Mouse (Mus musculus) heart, embryonic 16.5 days (tissue): ENCODE data around the gene Amh. TPM values are rescaled to one million over a fixed set of nuclear protein-coding genes. Genes with fewer than 3 reads are reported as not detected.
A peak's percentile ranks its signal among the peaks of the same experiment; 100 is the strongest.

Source experiments
- ATAC-seq: fragments of 200-750 bp; cut with Nextera tagmentation; replicated peaks from 2 replicates; pipeline ENCODE4 v1.8.0; 2017; ENCODE audit warnings: moderate number of reproducible peaks; ENCODE audit not compliant: insufficient read depth, low FRiP score; ENCODE audit errors: extremely low read depth
- H3K27ac ChIP-seq: fragments of 300-500 bp; sonication (generic); 2 replicates; pipeline ENCODE4 v1.5.1; 2014; ENCODE audit warnings: mild to moderate bottlenecking, low read length, control low read depth, moderate library complexity
- H3K27me3 ChIP-seq: fragments of 300-500 bp; sonication (generic); 2 replicates; pipeline ENCODE4 v1.6.1; 2014; ENCODE audit warnings: low read length, mixed read lengths; ENCODE audit not compliant: control insufficient read depth, insufficient read depth
- H3K36me3 ChIP-seq: fragments of 300-500 bp; sonication (generic); 2 replicates; pipeline ENCODE4 v1.6.1; 2014; ENCODE audit not compliant: control insufficient read depth, insufficient read depth
- H3K4me1 ChIP-seq: fragments of 300-500 bp; sonication (generic); 2 replicates; pipeline ENCODE4 v1.6.1; 2014; ENCODE audit warnings: low read length, mixed read lengths; ENCODE audit not compliant: control insufficient read depth, insufficient read depth
- H3K4me2 ChIP-seq: fragments of 300-500 bp; sonication (generic); 2 replicates; pipeline ENCODE4 v1.6.1; 2014; ENCODE audit warnings: low read depth, mild to moderate bottlenecking, control low read depth, low read length
- H3K4me3 ChIP-seq: fragments of 300-500 bp; sonication (generic); 2 replicates; pipeline ENCODE4 v1.5.1; 2014; ENCODE audit warnings: mild to moderate bottlenecking, control low read depth, low read length
- H3K9ac ChIP-seq: fragments of 300-500 bp; sonication (generic); 2 replicates; pipeline ENCODE4 v1.6.1; 2014; ENCODE audit warnings: low read length, control low read depth
- H3K9me3 ChIP-seq: fragments of 300-500 bp; sonication (generic); replicated peaks from 2 replicates; pipeline ENCODE4 v1.6.1; 2016; ENCODE audit warnings: low read length; ENCODE audit not compliant: control insufficient read depth
- WGBS: fragments of 180-500 bp; shearing (Covaris S2); extraction: QIAGEN DNeasy Blood & Tissue Kit; methylation state at CpG from one replicate; pipeline ENCODE4 v1.1.7; 2014; 5-methylcytosine and 5-hydroxymethylcytosine counted together
- polyA plus RNA-seq: library from polyadenylated mRNA; unstranded; fragments of >200 nt; fragmentation: Nextera tagmentation; extraction: Ambion mirVana; gene quantifications from 2 replicates; pipeline ENCODE4 v1.2.1, GENCODE M21; 2015

Amh gene
- polyA plus RNA-seq, 1 experiment from 2014 or later, result 0.13 TPM

GRCm38 (mm10) chr10:80792175-80793032 lies 12.6 kb upstream of the Amh start:
- H3K4me3 ChIP-seq, result no peak overlapping the region
- no peaks in the 10 kb centered on the region for H3K9me3 ChIP-seq
- 64% methylated on average over 41 of the region's 41 CpGs for WGBS
- H3K9ac ChIP-seq, result peak overlapping the region; percentile 17; the same call in 1 of the 2 replicates
- H3K27me3 ChIP-seq, result no peaks in the 10 kb centered on the region
- ATAC-seq, result no peak
- peaks cover 28% of the 10 kb centered on the region for H3K4me1 ChIP-seq
- peaks cover 71% of the 10 kb centered on the region for H3K36me3 ChIP-seq
- H3K27ac ChIP-seq, result peak overlapping the region; percentile 80
- H3K4me2 ChIP-seq, result peak overlapping the region; percentile 29

GRCm38 (mm10) chr10:80793033-80793784 lies 11.8 kb upstream of the Amh start:
- Histone ChIP-seq H3K36me3 (peaks cover 65% of the 10 kb centered on the region), H3K27ac (no peak overlapping the region), H3K4me1 (peaks cover 28% of the 10 kb centered on the region), H3K9me3 (no peaks in the 10 kb centered on the region), H3K4me2 (no peak overlapping the region), H3K9ac (no peak overlapping the region), H3K4me3 (no peak overlapping the region), H3K27me3 (no peaks in the 10 kb centered on the region)
- WGBS, result 90% methylated on average over 13 of the region's 13 CpGs
- no peak for ATAC-seq

- 74% methylated on average over 4 of the region's 4 CpGs for WGBS
- Histone ChIP-seq H3K36me3 (peaks cover 60% of the 10 kb centered on the region), H3K4me2 (no peak overlapping the region), H3K4me1 (peaks cover 28% of the 10 kb centered on the region), H3K9ac (no peak overlapping the region), H3K27me3 (no peaks in the 10 kb centered on the region), H3K4me3 (no peak overlapping the region), H3K9me3 (no peaks in the 10 kb centered on the region), H3K27ac (no peak overlapping the region)
- ATAC-seq, result no peak
Observed at GRCm38 (mm10) chr10:80793803-80794202, 11.2 kb upstream of the Amh start.

GRCm38 (mm10) chr10:80794750-80795149 lies 10.3 kb upstream of the Amh start:
- Histone ChIP-seq H3K4me1 (peaks cover 32% of the 10 kb centered on the region), H3K36me3 (peaks cover 52% of the 10 kb centered on the region)
- 87% methylated on average over 8 of the region's 8 CpGs for WGBS

GRCm38 (mm10) chr10:80796307-80796848 lies 8.7 kb upstream of the Amh start:
- H3K4me1 ChIP-seq, result peaks cover 29% of the 10 kb centered on the region
- H3K36me3 ChIP-seq, result peaks cover 44% of the 10 kb centered on the region
- 78% methylated on average over 9 of the region's 9 CpGs for whole genome bisulfite sequencing
- H3K9me3 ChIP-seq, result no peaks in the 10 kb centered on the region
- H3K9ac ChIP-seq, result peak overlapping the region; percentile 92; the same call in 1 of the 2 replicates
- H3K4me3 ChIP-seq, result no peak overlapping the region; the same call in 1 of the 2 replicates
- no peak overlapping the region for H3K27ac ChIP-seq
- no peaks in the 10 kb centered on the region for H3K27me3 ChIP-seq
- ATAC-seq, result no peak
- peak overlapping the region; percentile 86 for H3K4me2 ChIP-seq

More at GRCm38 (mm10) chr10:80794750-80795149, 10.3 kb upstream of the Amh start:
- Histone ChIP-seq H3K4me3 (no peak overlapping the region), H3K9me3 (no peaks in the 10 kb centered on the region), H3K27me3 (no peaks in the 10 kb centered on the region), H3K9ac (no peak overlapping the region), H3K4me2 (no peak overlapping the region), H3K27ac (no peak overlapping the region)
- no peak for ATAC-seq

- ATAC-seq, result peak; percentile 49
- Histone ChIP-seq H3K9me3 (no peaks in the 10 kb centered on the region), H3K4me3 (peak overlapping the region; percentile 82), H3K27me3 (no peaks in the 10 kb centered on the region), H3K9ac (peak overlapping the region; percentile 92), H3K27ac (peak overlapping the region; percentile 91), H3K4me1 (peaks cover 18% of the 10 kb centered on the region), H3K36me3 (peaks cover 48% of the 10 kb centered on the region), H3K4me2 (peak overlapping the region; percentile 86)
- WGBS, result 2% methylated on average over 59 of the region's 59 CpGs
Observed at GRCm38 (mm10) chr10:80797186-80798149, 7.6 kb upstream of the Amh start.

GRCm38 (mm10) chr10:80798150-80799006 lies 6.7 kb upstream of the Amh start, which contains the start of the genes Sf3a2 and Plekhj1:
Gene Sf3a2, plus strand, starts transcription at chr10:80798198.
Gene Plekhj1, minus strand, starts transcription at chr10:80798626.
- under 1% methylated on average over 99 of the region's 104 CpGs for WGBS
- H3K9ac ChIP-seq, result peak within 1 kb of the TSS; percentile 92
- peaks cover 51% of the 10 kb centered on the region for H3K36me3 ChIP-seq
- no peaks in the 10 kb centered on the region for H3K27me3 ChIP-seq
- peak; percentile 93 for ATAC-seq
- peak within 1 kb of the TSS; percentile 86 for H3K4me2 ChIP-seq
- H3K9me3 ChIP-seq, result no peaks in the 10 kb centered on the region
- peaks cover 17% of the 10 kb centered on the region for H3K4me1 ChIP-seq
- H3K27ac ChIP-seq, result peak within 1 kb of the TSS; percentile 91
- peak within 1 kb of the TSS; percentile 82 for H3K4me3 ChIP-seq
